Mouse (Mus musculus): ENCODE measurements around the gene Tbcd. TPM values are rescaled to one million over a fixed set of nuclear protein-coding genes. Genes with fewer than 3 reads are reported as not detected.

Tbcd gene
- total and polyA plus RNA-seq, 3 experiments: 62.1 to 86.7 (median 70.4) TPM

Other genes starting within 250 kb of the Tbcd start
- 9.1 and 10.6 TPM in 2 replicates for gene Hexdc, start 247.5 kb upstream of the Tbcd start, total RNA-seq (2012; rRNA removed)
- gene Hexdc, start 247.5 kb upstream of the Tbcd start, total RNA-seq (2014; rRNA removed): 10.5 and 11.6 TPM in 2 replicates
- 8.8 and 12.0 TPM in 2 replicates for gene Hexdc, start 247.5 kb upstream of the Tbcd start, polyA plus RNA-seq (2012; ENCODE audit: insufficient read length, low read depth)
- gene Ogfod3, start 247.2 kb upstream of the Tbcd start, total RNA-seq (2012; rRNA removed): 16.4 and 19.0 TPM in 2 replicates
- gene Ogfod3, start 247.2 kb upstream of the Tbcd start, total RNA-seq (2014; rRNA removed): 10.3 and 13.7 TPM in 2 replicates
- gene Ogfod3, start 247.2 kb upstream of the Tbcd start, polyA plus RNA-seq (2012; ENCODE audit: insufficient read length, low read depth): 18.4 and 24.6 TPM in 2 replicates
- 50.0 and 51.6 TPM in 2 replicates for gene Cybc1, start 222.6 kb upstream of the Tbcd start, total RNA-seq (2012; rRNA removed)
- 60.3 and 60.9 TPM in 2 replicates for gene Cybc1, start 222.6 kb upstream of the Tbcd start, total RNA-seq (2014; rRNA removed)
- gene Cybc1, start 222.6 kb upstream of the Tbcd start, polyA plus RNA-seq (2012; ENCODE audit: insufficient read length, low read depth): 52.9 and 57.4 TPM in 2 replicates
- 15.6 and 26.2 TPM in 2 replicates for gene Narf, start 214.7 kb upstream of the Tbcd start, total RNA-seq (2012; rRNA removed)
- gene Narf, start 214.7 kb upstream of the Tbcd start, total RNA-seq (2014; rRNA removed): 29.9 and 32.1 TPM in 2 replicates
- gene Narf, start 214.7 kb upstream of the Tbcd start, polyA plus RNA-seq (2012; ENCODE audit: insufficient read length, low read depth): 11.7 and 12.3 TPM in 2 replicates
- 42.6 and 44.3 TPM in 2 replicates for gene Foxk2, start 192.0 kb upstream of the Tbcd start, total RNA-seq (2012; rRNA removed)
- gene Foxk2, start 192.0 kb upstream of the Tbcd start, total RNA-seq (2014; rRNA removed): 25.0 and 26.9 TPM in 2 replicates
- 32.4 and 41.2 TPM in 2 replicates for gene Foxk2, start 192.0 kb upstream of the Tbcd start, polyA plus RNA-seq (2012; ENCODE audit: insufficient read length, low read depth)
- 27.0 and 32.1 TPM in 2 replicates for gene Wdr45b, start 97.5 kb upstream of the Tbcd start, total RNA-seq (2012; rRNA removed)
- gene Wdr45b, start 97.5 kb upstream of the Tbcd start, total RNA-seq (2014; rRNA removed): 49.9 and 53.0 TPM in 2 replicates
- gene Wdr45b, start 97.5 kb upstream of the Tbcd start, polyA plus RNA-seq (2012; ENCODE audit: insufficient read length, low read depth): 43.3 and 47.5 TPM in 2 replicates
- not detected in 2 replicates for gene Rab40b, start 63.7 kb upstream of the Tbcd start, total RNA-seq (2012; rRNA removed)
- not detected in 2 replicates for gene Rab40b, start 63.7 kb upstream of the Tbcd start, total RNA-seq (2014; rRNA removed)
- gene Rab40b, start 63.7 kb upstream of the Tbcd start, polyA plus RNA-seq (2012; ENCODE audit: insufficient read length, low read depth): not detected in 2 replicates
- 9.8 and 11.2 TPM in 2 replicates for gene Fn3krp, start 30.5 kb upstream of the Tbcd start, total RNA-seq (2012; rRNA removed)
- 9.7 and 11.2 TPM in 2 replicates for gene Fn3krp, start 30.5 kb upstream of the Tbcd start, total RNA-seq (2014; rRNA removed)
- gene Fn3krp, start 30.5 kb upstream of the Tbcd start, polyA plus RNA-seq (2012; ENCODE audit: insufficient read length, low read depth): 3.6 and 3.8 TPM in 2 replicates
- 0.04 TPM in 1 of 2 replicates, not detected in the other for gene Fn3k, start 17.0 kb upstream of the Tbcd start, total RNA-seq (2012; rRNA removed)
- not detected in 2 replicates for gene Fn3k, start 17.0 kb upstream of the Tbcd start, total RNA-seq (2014; rRNA removed)
- gene Fn3k, start 17.0 kb upstream of the Tbcd start, polyA plus RNA-seq (2012; ENCODE audit: insufficient read length, low read depth): not detected in 2 replicates
- 0.34 and 0.38 TPM in 2 replicates for gene Zfp750, start 67.4 kb downstream of the Tbcd start, total RNA-seq (2012; rRNA removed)
- 0.11 and 0.14 TPM in 2 replicates for gene Zfp750, start 67.4 kb downstream of the Tbcd start, total RNA-seq (2014; rRNA removed)
- 0.33 and 0.54 TPM in 2 replicates for gene Zfp750, start 67.4 kb downstream of the Tbcd start, polyA plus RNA-seq (2012; ENCODE audit: insufficient read length, low read depth)
- 10.1 and 10.3 TPM in 2 replicates for gene B3gntl1, start 221.2 kb downstream of the Tbcd start, total RNA-seq (2012; rRNA removed)
- gene B3gntl1, start 221.2 kb downstream of the Tbcd start, total RNA-seq (2014; rRNA removed): 7.3 TPM in 2 replicates
- gene B3gntl1, start 221.2 kb downstream of the Tbcd start, polyA plus RNA-seq (2012; ENCODE audit: insufficient read length, low read depth): 8.7 and 8.9 TPM in 2 replicates
- 0.97 and 1.1 TPM in 2 replicates for gene Metrnl, start 249.6 kb downstream of the Tbcd start, total RNA-seq (2012; rRNA removed)
- 0.50 and 1.1 TPM in 2 replicates for gene Metrnl, start 249.6 kb downstream of the Tbcd start, total RNA-seq (2014; rRNA removed)
- 0.33 and 0.53 TPM in 2 replicates for gene Metrnl, start 249.6 kb downstream of the Tbcd start, polyA plus RNA-seq (2012; ENCODE audit: insufficient read length, low read depth)

All from CH12.LX (cell line).